Mouse (Mus musculus) lung, postnatal 0 days (tissue): ENCODE results near the gene Cd46. TPM values are rescaled to one million over a fixed set of nuclear protein-coding genes. Genes with fewer than 3 reads are reported as not detected.
A peak's percentile ranks its signal among the peaks of the same experiment; 100 is the strongest.

Experiments
- ATAC-seq: fragments of 200-750 bp; cut with Nextera tagmentation; 2 replicates; pipeline ENCODE4 v1.8.0; 2017; ENCODE audit warnings: moderate library complexity
- DNase-seq: peaks from one replicate; pipeline ENCODE4 v3.0.0-alpha.2; 2016; ENCODE audit warnings: low spot score
- H3K27ac ChIP-seq: fragments of 300-500 bp; sonication (generic); 2 replicates; pipeline ENCODE4 v1.5.1; 2014; ENCODE audit warnings: antibody characterized with exemption, mild to moderate bottlenecking, low read length, mixed read lengths
- H3K27me3 ChIP-seq: fragments of 300-500 bp; sonication (generic); replicated peaks from 2 replicates; pipeline ENCODE4 v1.6.1; 2014; ENCODE audit warnings: low read length, mixed read lengths; ENCODE audit not compliant: insufficient read depth
- H3K36me3 ChIP-seq: fragments of 300-500 bp; sonication (generic); 2 replicates; pipeline ENCODE4 v1.6.1; 2014; ENCODE audit warnings: low read length, mixed read lengths; ENCODE audit not compliant: insufficient read depth
- H3K4me1 ChIP-seq: fragments of 300-500 bp; sonication (generic); 2 replicates; pipeline ENCODE4 v1.6.1; 2014; ENCODE audit warnings: antibody characterized with exemption, low read depth, low read length, mixed read lengths; ENCODE audit not compliant: insufficient read depth
- H3K4me2 ChIP-seq: fragments of 300-500 bp; sonication (generic); replicated peaks from 2 replicates; pipeline ENCODE4 v1.6.1; 2014; ENCODE audit warnings: low read depth, mild to moderate bottlenecking, low read length, moderate library complexity, mixed read lengths
- H3K4me3 ChIP-seq: fragments of 300-500 bp; sonication (generic); 2 replicates; pipeline ENCODE4 v1.5.1; 2014; ENCODE audit warnings: low read depth, low read length
- H3K9ac ChIP-seq: fragments of 300-500 bp; sonication (generic); replicated peaks from 2 replicates; pipeline ENCODE4 v1.6.1; 2014; ENCODE audit warnings: low read depth, mild to moderate bottlenecking
- H3K9me3 ChIP-seq: fragments of 300-500 bp; sonication (generic); 2 replicates; pipeline ENCODE4 v1.6.1; 2016; ENCODE audit warnings: low read length, mixed read lengths
- CTCF ChIP-seq: IDR thresholded peaks from 2 replicates; pipeline ENCODE4 v1.5.1; 2016; ENCODE audit warnings: antibody characterized with exemption, mild to moderate bottlenecking
- EP300 ChIP-seq: IDR thresholded peaks from 2 replicates; pipeline ENCODE4 v1.6.1; 2016; ENCODE audit warnings: antibody characterized with exemption, mild to moderate bottlenecking, control low read depth
- WGBS: fragments of 180-500 bp; shearing (Covaris S2); extraction: QIAGEN DNeasy Blood & Tissue Kit; methylation state at CpG from one replicate; pipeline ENCODE4 v1.1.7; 2014; 5-methylcytosine and 5-hydroxymethylcytosine counted together
- microRNA counts: library from miRNA; unstranded; fragments of <30 nt; microRNA quantifications from one replicate; lab custom pipeline; 2015
- microRNA-seq: library from miRNA; unstranded; fragments of <30 nt; microRNA quantifications from one replicate; pipeline ENCODE4, GENCODE M21; 2016
- polyA plus RNA-seq: library from polyadenylated mRNA; unstranded; fragments of >200 nt; fragmentation: Nextera tagmentation; extraction: Ambion mirVana; gene quantifications from 2 replicates; pipeline ENCODE4 v1.2.1, GENCODE M21; 2015

Gene Cd46
- polyA plus RNA-seq, 1 experiment from 2014 or later = 0.95 TPM

DNA sequence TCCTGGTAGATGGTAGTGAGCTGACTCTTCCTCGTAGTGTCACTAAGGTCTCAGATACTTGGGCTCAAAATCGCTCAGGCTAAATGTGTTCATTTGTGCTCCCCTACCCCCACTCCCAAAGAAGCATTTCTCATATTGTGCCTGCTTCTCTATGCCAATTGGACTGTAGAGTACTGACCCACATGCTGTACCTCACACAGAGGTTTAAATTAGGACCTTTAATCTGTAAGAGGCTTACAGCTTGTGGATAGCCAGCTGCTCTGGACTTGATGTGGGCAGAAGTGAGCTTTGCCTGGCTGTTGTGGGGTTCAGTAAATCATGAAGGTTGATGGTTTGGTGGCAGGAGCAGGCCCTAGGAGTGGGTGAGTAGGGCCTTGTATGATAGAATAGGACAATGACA is 101.1 kb downstream of the Cd46 start:
- ATAC-seq = no peak
- H3K9ac ChIP-seq = no peak overlapping the region
- no peak overlapping the region for H3K4me2 ChIP-seq
- TF ChIP-seq EP300 = no peak
- TF ChIP-seq CTCF = no peak
- H3K27ac ChIP-seq = no peak overlapping the region
- no peaks in the 10 kb centered on the region for H3K36me3 ChIP-seq
- WGBS = 83% methylated on average over 2 of the region's 2 CpGs
- H3K9me3 ChIP-seq = no peaks in the 10 kb centered on the region
- no peak overlapping the region for H3K4me3 ChIP-seq
- no peaks in the 10 kb centered on the region for H3K27me3 ChIP-seq
- no peak for DNase-seq
- H3K4me1 ChIP-seq = no peaks in the 10 kb centered on the region; the same call in 1 of the 2 replicates

DNA sequence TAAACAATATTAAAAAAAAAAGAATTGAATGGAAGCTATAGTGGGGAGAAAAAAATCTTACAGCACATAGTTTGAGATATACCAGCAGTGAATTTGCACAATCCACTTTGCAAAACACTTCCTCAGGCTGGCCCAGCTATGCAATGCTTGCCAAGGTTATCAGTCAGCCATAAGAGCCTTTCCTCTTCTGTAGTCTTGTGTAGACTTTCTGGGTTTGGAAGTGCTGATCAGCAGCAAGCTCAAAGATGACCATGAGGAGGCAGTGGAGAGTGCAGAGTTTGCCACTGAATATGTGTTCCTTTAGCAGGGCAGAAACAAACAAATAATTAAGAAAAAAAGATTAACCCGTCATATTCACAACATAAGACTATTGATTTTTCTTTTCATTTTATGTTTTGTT is 103.0 kb downstream of the Cd46 start:
- Histone ChIP-seq H3K9ac (no peak overlapping the region), H3K9me3 (no peaks in the 10 kb centered on the region), H3K27me3 (no peaks in the 10 kb centered on the region), H3K27ac (no peak overlapping the region), H3K4me2 (no peak overlapping the region), H3K4me3 (no peak overlapping the region), H3K4me1 (no peaks in the 10 kb centered on the region; the same call in 1 of the 2 replicates), H3K36me3 (no peaks in the 10 kb centered on the region)
- DNase-seq = no peak
- TF ChIP-seq EP300 (no peak), CTCF (no peak)
- 84% methylated on average over 1 of the region's 1 CpGs for WGBS
- no peak for ATAC-seq

MicroRNAs within 50 kb of the gene (microRNA counts, 519-probe panel; counts per million panel counts)
- microRNA mmu-miR-29b (lab: Ali Mortazavi, UCI) (5,054 counts per million, percentile 60 among the panel's probes with 10 or more counts), microRNA mmu-miR-29c (lab: Ali Mortazavi, UCI) (4,984 counts per million, percentile 58 among the panel's probes with 10 or more counts)

Small RNA genes within 50 kb of the gene (microRNA-seq; reads per million reads assigned to microRNA genes)
- gene Mir29b-2 (0.73 reads per million), gene Mir29c (125 reads per million, percentile 52 among the genes with 10 or more reads in this experiment)

Other genes starting within 250 kb of the Cd46 start
- 189 and 199 TPM in 2 replicates for gene Cd34, start 153.4 kb downstream of the Cd46 start, polyA plus RNA-seq
- 105 TPM in 2 replicates for gene Cr1l, start 39.3 kb upstream of the Cd46 start, polyA plus RNA-seq
- gene Cr2, start 84.5 kb upstream of the Cd46 start, polyA plus RNA-seq = 0.23 and 0.30 TPM in 2 replicates